Mouse (Mus musculus): ENCODE measurements at regions not wholly inside any gene's neighbourhood (a gene's known extent, or its start where the extent isn't known, plus 50 kb on each side); places are given as distances from the start of the nearest gene placed in this dataset.

- no peak overlapping the region for H3K9ac ChIP-seq (ENCODE audit: control insufficient read depth, low read depth, low read length, poor library complexity, severe bottlenecking)
Measured at GRCm38 (mm10) chr5:119137409-119137808, 533.1 kb upstream of the Tbx3 start.

DNA sequence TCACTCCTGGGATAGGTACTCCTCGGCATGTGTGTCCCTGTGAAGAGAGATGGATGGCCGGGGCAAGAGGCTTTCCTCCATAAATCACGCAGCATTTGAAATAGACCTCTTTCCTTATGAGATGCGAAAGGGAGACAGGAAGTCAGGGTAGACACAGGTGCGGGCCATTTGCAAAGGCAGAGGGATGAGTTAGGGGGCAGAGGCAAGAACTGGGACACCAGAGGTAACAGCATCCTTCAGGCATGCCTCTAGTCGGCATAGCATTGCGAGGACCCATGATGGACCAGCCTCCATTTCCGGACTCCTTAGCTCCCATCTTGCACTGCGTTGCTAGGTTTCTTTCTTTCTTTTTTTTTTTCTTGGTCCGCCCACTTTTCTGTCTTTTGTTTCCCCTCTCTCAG, 532.6 kb upstream of the Tbx3 start:
- H3K36me3 ChIP-seq (ENCODE audit: control insufficient read depth in 1 of 2, insufficient read depth in 2 of 2, low read length in 2 of 2) = no peaks in the 10 kb centered on the region
- no peaks in the 10 kb centered on the region for H3K4me1 ChIP-seq (ENCODE audit: control insufficient read depth in 1 of 2, insufficient read depth in 2 of 2, low read length in 2 of 2)
- H3K27ac ChIP-seq (ENCODE audit: control insufficient read depth, low read depth, low read length) = no peak overlapping the region
- H3K9me3 ChIP-seq (replicated peaks; ENCODE audit: insufficient read depth, low read length) = no peaks in the 10 kb centered on the region
- no peak overlapping the region for H3K4me3 ChIP-seq (ENCODE audit: control insufficient read depth in 1 of 2, insufficient read depth in 1 of 2, low read depth in 2 of 2, low read length in 2 of 2)
- TF ChIP-seq TBP (IDR thresholded peaks at IDR 0.05; ENCODE audit: low read depth, low read length) (no peak), JUND (IDR thresholded peaks at IDR 0.05; ENCODE audit: low read depth, low read length) (no peak), ZMIZ1 (IDR thresholded peaks at IDR 0.05; ENCODE audit: low read depth, low read length) (no peak), POLR2AphosphoS5 (IDR thresholded peaks at IDR 0.05; ENCODE audit: borderline replicate concordance, low read depth, low read length) (no peak), CHD1 (IDR thresholded peaks at IDR 0.05; ENCODE audit: low read depth, low read length) (no peak), TAL1 (IDR thresholded peaks at IDR 0.05; ENCODE audit: low read length) (no peak), GATA1 (IDR thresholded peaks at IDR 0.05; ENCODE audit: low read depth, low read length) (no peak), SMC3 (IDR thresholded peaks at IDR 0.05; ENCODE audit: low read depth, low read length) (no peak), MXI1 (IDR thresholded peaks at IDR 0.05; ENCODE audit: low read depth, low read length) (no peak), MAFK (IDR thresholded peaks at IDR 0.05; ENCODE audit: borderline replicate concordance, low read depth, low read length) (no peak), POLR2A (IDR thresholded peaks at IDR 0.05; ENCODE audit: control insufficient read depth in 1 of 2, insufficient read depth in 1 of 2, low read depth in 1 of 2, low read length in 2 of 2, poor library complexity in 1 of 2) (no peak), GABPA (IDR thresholded peaks at IDR 0.05; ENCODE audit: low read depth, low read length) (no peak)
- H3K27me3 ChIP-seq (ENCODE audit: control insufficient read depth in 1 of 2, insufficient read depth in 2 of 2, low read length in 2 of 2) = no peaks in the 10 kb centered on the region
- no peak for DNase-seq (ENCODE audit: low read depth, low spot score)
- H3K9ac ChIP-seq (ENCODE audit: control insufficient read depth, low read depth, low read length, poor library complexity, severe bottlenecking) = no peak overlapping the region
- no peaks in the 10 kb centered on the region for H3K79me2 ChIP-seq (ENCODE audit: control insufficient read depth, insufficient read depth, low read length, poor library complexity)

More at GRCm38 (mm10) chr5:119137409-119137808, 533.1 kb upstream of the Tbx3 start:
- TF ChIP-seq GABPA (IDR thresholded peaks at IDR 0.05; ENCODE audit: low read depth, low read length) (no peak), ZNF384 (IDR thresholded peaks at IDR 0.05; ENCODE audit: low read depth, low read length) (no peak), UBTF (IDR thresholded peaks at IDR 0.05; ENCODE audit: borderline replicate concordance, insufficient read depth, low read depth, low read length) (no peak), TAL1 (IDR thresholded peaks at IDR 0.05; ENCODE audit: low read length) (no peak), SIN3A (IDR thresholded peaks at IDR 0.05; ENCODE audit: low read length) (no peak), MEF2A (IDR thresholded peaks at IDR 0.05; ENCODE audit: extremely low read depth, insufficient replicate concordance, low read depth, low read length, poor library complexity, severe bottlenecking) (no peak), MAZ (IDR thresholded peaks at IDR 0.05; ENCODE audit: low read depth, low read length) (no peak), USF1 (IDR thresholded peaks at IDR 0.05; ENCODE audit: low read depth, low read length) (no peak), KAT2A (conservative IDR thresholded peaks at IDR 0.05; ENCODE audit: low read depth, low read length) (no peak), POLR2AphosphoS5 (IDR thresholded peaks at IDR 0.05; ENCODE audit: borderline replicate concordance, low read depth, low read length) (no peak), USF2 (IDR thresholded peaks at IDR 0.05; ENCODE audit: borderline replicate concordance in 1 of 2, insufficient read depth in 1 of 2, low read depth in 1 of 2, low read length in 2 of 2) (no peak), ETS1 (IDR thresholded peaks at IDR 0.05; ENCODE audit: low read depth, low read length) (no peak), POLR2AphosphoS2 (IDR thresholded peaks at IDR 0.05; ENCODE audit: low read length) (no peak), TCF12 (IDR thresholded peaks at IDR 0.05; ENCODE audit: low read depth, low read length) (no peak), ZMIZ1 (IDR thresholded peaks at IDR 0.05; ENCODE audit: low read depth, low read length) (no peak)
- Histone ChIP-seq H3K9me3 (replicated peaks; ENCODE audit: insufficient read depth, low read length) (no peaks in the 10 kb centered on the region), H3K79me2 (ENCODE audit: control insufficient read depth, insufficient read depth, low read length, poor library complexity) (no peaks in the 10 kb centered on the region), H3K4me1 (ENCODE audit: control insufficient read depth in 1 of 2, insufficient read depth in 2 of 2, low read length in 2 of 2) (no peaks in the 10 kb centered on the region), H3K27ac (ENCODE audit: control insufficient read depth, low read depth, low read length) (no peak overlapping the region), H3K27me3 (ENCODE audit: control insufficient read depth in 1 of 2, insufficient read depth in 2 of 2, low read length in 2 of 2) (no peaks in the 10 kb centered on the region), H3K36me3 (ENCODE audit: control insufficient read depth in 1 of 2, insufficient read depth in 2 of 2, low read length in 2 of 2) (no peaks in the 10 kb centered on the region), H3K4me3 (ENCODE audit: control insufficient read depth in 1 of 2, insufficient read depth in 1 of 2, low read depth in 2 of 2, low read length in 2 of 2) (no peak overlapping the region)
- DNase-seq (ENCODE audit: low read depth, low spot score) = no peak
